Mouse (Mus musculus) lung, postnatal 10 days (tissue): ENCODE results near the gene Gdap1l1.
"Not testable (repeated sequence)": the region's sequence is repeated elsewhere in the genome, so short reads cannot be mapped to it uniquely, and the experiment has no call there.

Experiments
- DNase-seq: peaks from one replicate; pipeline ENCODE4 v3.0.0; 2021

Gdap1l1 gene

DNA sequence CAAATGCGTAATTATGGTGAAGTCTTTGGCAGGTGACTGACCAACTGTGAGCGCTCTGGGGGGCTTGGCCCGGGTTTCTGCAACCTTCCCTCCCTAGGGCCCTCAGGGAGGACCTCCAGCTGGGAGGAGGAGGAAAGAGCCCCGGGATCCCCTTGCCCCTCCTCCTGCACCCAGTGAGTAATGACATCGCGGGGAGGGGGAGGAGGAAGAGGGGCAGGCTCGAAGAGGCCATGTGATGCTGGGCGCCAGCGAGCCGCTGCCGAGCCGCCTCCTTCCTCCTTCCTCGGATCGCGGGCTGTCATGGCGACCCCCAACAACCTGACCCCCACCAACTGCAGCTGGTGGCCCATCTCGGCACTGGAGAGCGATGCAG is at the start of gene Gdap1l1:
Gene Gdap1l1, plus strand, starts transcription at position 231 of the 373 bp plus-strand sequence.
- no peak for DNase-seq

DNA sequence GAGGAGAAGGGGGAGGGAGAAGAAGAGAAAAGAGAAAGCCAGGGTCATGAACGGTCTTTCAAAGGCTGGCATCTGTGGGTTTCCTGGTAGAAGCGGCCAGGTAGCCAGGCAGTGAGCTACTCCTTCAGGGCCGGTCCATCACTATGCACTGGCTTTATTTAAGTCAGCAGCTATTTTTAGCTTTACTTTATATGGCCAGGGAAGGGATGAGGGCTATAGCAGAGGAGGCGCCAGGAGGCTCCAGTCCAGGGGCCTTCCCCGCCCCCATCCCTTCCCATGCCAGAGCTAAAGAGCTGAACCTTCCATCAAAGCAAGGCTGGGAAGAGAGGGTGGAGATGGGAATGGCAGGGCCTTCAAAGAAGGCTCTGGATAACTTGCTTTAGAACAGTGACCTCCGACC is 45.8 kb upstream of the Gdap1l1 start:
- peak; percentile 68 for DNase-seq

DNA sequence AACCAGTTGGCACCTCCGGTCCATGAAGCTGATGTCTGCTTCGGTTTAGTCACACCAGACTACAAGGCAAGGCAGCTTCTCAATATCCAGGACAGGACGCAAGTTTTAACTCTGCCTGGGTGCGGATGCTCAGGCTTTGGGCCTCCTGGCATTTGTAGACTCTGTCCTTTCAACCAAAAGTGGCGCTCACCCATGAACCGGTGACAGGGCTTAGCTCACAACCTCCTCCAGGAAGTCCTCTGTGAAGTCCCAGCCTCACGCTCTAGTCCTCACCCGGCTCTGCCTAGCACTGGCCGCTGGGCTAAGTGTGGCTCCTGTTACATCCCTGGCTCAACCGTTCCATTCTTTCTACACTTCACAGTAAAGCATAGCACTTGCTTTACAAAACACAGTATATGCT is 45.0 kb upstream of the Gdap1l1 start:
- DNase-seq: no peak

DNA sequence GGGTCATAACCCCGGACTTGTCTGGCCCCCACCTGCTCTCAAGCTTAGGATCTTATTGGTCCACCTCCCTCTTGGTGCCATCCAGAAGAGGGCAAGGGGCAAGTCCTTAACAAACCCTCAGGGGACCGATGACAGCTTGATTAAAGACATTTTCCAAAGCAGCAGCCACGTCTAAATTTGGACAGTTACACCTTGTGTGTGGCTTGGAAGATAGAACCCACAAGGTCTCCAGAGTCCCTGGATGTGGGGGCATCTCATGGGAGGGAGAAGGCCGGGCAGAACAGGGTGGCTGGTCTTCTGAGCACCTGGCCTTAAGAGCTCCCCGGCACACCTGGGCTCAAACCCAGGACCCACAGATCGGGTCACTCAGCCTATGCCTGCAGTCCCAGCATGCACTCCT is 44.3 kb upstream of the Gdap1l1 start:
- DNase-seq: no peak

DNA sequence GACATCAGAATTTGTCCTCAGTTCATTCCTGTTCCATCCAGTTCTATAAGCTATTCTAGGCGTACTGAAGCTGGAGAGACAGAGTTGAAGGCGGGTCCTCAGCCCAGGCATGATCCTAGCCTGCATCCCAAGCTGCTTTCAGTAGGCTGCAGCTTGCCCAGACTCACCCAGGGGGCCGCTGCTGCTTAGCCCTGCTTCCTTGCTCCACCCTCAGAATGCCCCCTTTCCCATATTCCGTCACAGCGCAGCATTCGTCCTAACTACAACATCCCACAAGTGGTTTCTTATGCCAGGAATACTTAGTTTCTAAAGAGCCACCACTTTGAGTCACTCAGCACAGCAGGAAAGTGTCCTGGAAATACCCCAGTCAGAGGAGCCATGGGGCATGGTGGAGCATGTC is 43.3 kb upstream of the Gdap1l1 start:
- DNase-seq: no peak

DNA sequence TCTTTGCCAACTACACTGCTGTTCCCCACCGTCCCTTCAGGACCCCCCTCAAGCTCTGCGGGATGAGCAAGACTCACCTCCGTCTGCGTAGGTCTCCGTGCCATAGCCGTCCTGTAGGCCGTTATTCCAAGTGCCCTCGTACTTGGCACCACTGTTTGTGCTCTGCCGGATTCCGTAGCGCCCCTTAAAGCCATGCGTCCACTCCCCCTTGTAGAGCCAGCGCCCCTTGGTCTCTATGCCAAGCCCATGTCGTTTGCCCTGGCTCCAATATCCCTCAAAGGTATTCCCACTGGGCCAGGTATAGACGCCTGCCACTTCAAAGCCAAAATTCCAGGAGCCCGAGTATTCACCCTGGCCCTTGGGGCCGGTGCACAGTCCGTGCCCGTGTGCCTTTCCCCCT is 41.2 kb upstream of the Gdap1l1 start:
- no peak for DNase-seq

DNA sequence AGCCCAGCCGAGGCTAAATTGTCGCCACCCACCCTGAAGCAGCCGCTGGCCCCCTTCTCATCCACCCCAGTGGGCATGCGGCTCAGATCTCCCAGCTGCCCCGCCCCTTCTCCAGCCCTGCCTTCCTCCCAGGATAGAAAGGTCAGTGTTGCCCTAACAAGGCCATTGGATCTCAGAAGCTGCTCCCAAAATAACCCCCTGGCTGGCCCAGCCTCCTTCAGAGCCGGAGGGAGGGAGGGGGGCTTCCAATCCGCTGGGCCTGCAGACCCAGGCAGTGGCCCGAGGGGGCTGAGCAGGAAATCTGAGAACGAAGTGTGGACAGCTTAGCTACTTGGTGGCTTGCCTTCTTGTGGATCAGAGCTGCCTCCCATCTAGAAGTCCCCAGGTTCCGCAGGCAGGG is 40.4 kb upstream of the Gdap1l1 start, which contains the start of gene Jph2:
Gene Jph2, minus strand, starts transcription at position 89 of the 400 bp plus-strand sequence.
- peak; percentile 88 for DNase-seq

DNA sequence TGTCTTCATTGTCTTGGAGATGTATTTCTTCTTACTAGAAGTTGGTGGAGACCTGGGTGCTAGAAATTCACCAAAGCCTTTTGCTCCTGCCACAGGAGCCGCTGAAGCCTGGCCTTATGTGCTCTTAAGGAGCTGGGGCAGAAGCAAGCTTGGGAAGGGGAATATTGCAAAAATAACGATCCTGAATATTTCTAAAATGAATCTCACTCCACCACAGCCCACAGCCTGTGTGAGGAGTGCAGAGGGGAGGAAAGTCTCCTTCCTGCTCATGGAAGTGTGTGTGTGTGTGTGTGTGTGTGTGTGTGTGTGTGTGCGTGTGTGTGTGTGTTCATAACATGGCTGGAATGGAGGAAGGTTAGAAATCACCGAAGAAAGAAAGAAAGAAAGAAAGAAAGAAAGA is 39.5 kb upstream of the Gdap1l1 start:
- DNase-seq: no peak

DNA sequence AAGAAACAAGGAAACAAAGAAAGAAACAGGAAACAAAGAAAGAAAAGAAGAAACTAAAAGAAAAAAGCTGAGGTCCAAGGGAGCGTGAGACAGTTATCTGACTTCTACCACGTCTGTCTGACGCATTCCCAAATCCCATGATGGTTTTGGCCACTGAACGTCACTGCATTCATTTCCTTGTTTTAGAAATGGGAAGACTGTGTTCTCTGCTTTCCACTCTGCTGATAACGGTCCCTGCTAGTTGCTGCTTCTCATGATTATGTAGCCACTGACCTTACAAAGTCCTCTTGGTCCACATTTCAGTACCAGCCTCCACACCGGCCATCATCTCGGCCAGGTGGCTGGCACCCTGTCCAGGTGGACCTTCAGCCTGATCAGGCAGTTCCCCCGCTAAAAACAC is 39.1 kb upstream of the Gdap1l1 start:
- DNase-seq: no peak

DNA sequence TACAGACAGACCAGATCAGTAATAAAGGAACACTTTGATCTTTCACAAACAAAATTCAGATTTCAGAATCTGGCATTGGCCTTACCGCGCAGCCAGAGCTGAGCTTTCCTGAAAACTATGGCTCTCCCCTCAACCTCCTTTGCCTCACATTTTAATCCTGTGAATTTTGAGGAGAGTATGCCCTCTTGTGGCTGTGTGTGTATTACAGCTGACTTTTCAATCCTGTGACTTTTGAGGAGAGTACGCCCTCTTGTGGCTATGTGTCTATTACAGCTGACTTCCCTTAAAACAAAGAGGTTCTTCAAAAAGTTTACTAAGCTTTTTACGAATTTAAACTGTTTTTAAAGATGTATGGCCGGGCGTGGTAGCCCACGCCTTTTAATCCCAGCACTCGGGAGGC is 37.1 kb upstream of the Gdap1l1 start:
- peak; percentile 88 for DNase-seq

DNA sequence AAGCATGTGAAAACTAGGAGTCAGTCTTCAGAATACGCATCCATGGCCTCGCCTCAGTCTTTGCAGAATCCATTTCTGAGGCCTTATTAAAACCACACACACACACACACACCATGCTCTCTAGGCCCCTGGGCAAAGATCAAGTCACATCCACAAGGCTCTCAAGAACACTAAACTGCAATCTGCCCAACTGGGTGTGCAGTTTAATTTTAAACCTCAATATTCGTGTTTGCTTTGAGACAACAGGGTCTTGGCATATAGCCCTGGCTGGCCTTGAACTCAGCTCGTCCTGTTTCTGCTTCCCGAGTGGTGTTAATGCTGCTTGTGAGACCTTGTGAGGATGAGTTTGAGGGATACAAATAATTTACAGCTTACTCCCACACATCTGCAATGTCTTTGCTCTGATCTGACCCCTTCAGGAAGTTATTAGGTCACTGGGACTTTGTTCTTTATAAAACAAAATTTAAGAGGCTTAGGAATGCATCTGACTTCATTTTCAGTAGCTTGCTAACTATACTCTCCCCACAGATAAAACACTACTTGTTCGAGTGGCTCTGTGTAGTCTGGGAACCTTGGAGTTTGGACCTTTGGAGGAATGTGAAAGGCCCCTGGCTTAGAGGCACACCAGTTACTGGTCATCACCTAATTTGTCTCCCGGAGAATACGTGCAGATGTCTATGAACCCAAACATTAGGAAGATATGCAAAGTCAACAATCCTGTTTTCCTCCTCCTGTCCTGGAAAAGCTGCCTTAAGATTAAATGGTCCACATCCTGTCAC is 34.0 kb upstream of the Gdap1l1 start:
- no peak for DNase-seq

DNA sequence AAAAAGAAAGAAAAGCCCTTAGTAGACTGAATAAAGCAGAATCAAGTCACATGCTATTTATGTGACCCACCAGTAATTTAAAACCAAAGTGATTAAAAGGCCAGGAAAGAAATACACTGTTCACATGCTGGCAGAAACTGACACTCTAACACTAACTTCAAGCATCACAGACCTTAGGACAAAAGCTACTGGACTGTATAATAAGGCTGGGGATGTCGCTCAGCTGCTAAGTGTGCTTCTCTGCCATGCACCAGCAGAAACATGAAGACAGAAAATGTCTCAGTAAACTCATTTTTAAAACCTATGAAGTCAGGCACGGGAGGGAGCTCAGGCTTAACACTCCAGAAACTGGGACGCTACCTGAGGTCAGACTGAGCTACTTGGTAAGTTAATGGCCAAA is 28.1 kb upstream of the Gdap1l1 start:
- DNase-seq: no peak

DNA sequence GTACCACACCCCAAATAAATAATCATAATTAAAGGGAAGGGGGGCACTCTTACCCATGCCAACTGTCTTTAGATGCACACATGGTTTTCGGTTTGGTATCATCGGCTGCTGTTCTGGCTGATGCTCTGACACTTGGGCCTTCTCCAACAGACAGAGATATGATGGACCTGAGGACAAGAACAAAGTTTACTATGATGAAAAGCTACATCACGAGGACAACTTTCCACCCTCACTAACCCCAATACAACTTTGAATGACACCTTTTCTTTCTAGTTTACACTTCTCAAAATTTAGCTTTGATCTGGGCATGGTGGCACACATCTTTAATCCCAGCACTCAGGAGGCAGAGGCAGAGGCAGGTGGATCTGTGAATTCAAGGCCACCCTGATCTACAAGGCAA is 26.9 kb upstream of the Gdap1l1 start:
- not testable (repeated sequence) for DNase-seq

DNA sequence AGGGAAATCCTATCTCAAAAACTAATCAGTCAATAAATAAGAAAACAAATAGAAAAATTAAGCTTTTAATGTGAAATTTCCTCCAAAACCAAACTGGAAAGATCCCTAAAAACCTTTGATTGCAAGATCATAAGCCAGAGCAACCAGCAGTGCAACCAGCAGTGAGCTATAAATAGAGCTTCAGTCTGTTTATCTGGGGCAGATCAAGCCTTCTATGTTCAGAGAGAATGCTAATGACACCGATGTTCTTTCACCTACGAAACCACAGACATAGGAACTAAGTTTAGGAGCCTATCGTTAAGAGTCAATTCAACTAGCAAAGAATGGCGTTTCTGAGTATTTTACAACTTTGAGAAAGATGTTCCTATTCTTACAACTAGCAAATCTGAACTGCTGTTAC is 26.4 kb upstream of the Gdap1l1 start:
- no peak for DNase-seq

DNA sequence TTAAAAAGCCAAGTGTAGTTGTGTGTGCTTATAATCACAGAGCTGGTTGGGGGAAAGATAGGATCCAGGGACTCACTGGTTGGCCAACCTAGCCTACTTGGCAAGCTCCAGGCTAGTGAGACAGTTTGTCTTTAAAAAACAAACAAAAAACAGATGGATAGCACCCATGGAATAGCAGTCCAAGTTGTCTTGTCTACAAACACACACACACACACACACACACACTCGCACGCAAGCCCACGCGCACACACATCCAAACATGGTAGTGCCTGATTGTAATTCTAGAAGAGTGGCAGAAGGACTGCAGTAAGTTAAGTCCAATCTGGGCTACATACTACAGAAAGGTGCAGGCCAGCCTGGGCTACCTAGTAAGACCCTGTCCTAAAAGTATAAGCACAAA is 25.9 kb upstream of the Gdap1l1 start:
- DNase-seq: no peak

DNA sequence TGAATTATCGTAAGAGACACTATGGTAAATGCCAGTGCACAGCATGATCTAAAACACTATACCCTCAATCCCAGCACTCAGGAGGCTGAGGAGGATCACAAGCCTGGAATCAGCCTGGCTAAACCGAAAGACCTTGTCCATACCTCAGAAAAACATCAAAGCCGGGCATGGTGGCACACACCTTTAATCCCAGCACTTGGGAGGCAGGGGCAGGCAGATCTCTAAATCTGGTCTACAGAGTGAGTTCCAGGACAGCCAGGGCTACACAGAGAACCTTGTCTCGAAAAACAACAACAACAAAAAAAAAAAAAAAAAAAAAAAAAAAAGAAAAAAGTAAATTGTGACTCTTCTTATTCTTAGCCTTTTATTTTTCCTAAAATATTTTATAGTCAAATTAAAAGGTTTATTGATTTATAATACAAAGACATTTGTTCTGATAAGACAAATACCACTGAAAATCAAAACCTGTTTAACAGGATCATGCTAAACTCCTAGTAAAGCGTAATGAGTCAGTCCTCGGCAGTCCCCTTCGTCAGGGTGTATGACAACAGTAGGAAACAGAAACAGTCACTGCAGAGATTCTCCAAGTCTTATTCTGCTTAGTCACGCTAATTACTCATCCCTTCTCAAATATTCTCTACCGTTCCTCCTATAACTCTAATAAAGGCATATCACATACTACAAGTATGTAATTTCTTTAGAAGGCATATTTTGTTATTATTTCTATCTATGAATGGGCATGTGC is 25.3 kb upstream of the Gdap1l1 start:
- no peak for DNase-seq

DNA sequence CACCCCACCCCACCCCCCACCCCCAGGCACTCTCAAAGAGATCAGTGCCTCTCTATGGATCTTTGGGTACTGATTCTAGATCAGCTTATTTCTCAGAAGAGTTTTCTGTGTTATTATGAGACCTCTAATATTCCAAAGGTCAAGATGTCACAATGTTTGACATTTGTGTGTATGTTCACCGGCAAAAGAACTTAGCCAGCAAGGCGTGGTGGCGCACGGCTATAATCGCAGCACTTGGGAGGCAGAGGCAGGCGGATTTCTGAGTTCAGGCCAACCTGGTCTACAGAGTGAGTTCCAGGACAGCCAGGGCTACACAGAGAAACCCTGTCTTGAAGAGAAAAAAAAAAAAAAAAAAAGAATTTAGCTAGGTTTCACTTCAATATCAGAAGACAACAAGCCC is 21.2 kb upstream of the Gdap1l1 start:
- DNase-seq: no peak

DNA sequence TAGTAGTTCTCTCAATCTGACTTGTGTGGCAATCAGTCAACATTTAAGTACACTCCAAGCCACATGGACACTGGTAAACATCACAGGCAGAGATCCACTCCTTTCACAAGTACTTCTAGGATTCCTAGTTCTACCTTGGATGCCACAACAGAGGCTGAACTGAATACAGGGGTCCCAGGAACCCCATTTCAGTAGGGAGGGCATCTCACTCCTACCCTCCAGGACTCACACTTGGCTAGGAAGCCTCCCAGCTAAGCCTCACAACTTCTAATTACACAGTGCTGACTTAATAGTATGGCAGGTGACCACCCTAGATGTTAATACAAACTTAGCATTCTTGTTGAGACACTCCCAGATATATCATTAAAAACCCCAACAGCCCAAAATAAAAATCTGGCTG is 20.4 kb upstream of the Gdap1l1 start:
- DNase-seq: no peak

DNA sequence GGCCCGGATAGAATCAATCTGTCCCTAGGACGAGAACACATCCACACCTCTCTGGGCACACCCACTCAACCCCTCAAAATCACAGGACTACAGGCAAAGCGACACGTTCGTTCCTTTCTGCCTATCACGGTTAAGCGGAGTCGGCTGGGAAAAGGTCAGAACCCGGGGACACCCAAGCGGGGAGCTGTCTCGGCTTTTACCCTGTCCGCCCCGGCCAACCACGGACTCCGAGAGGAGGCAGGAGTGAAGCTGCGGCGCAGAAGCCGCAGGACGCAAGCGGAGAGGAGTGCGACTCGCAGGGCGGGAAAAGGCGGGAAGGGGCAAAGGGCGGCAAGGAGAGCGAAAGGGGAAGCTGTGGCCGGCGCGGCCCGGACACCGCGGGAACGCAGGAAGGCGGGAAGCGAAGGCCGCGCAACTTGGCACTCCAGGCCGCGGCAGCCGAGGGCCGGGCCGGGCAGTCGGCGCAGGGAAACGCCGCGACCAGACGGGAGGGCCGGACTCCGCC is 19.4 kb upstream of the Gdap1l1 start:
- DNase-seq: peak; percentile 54

DNA sequence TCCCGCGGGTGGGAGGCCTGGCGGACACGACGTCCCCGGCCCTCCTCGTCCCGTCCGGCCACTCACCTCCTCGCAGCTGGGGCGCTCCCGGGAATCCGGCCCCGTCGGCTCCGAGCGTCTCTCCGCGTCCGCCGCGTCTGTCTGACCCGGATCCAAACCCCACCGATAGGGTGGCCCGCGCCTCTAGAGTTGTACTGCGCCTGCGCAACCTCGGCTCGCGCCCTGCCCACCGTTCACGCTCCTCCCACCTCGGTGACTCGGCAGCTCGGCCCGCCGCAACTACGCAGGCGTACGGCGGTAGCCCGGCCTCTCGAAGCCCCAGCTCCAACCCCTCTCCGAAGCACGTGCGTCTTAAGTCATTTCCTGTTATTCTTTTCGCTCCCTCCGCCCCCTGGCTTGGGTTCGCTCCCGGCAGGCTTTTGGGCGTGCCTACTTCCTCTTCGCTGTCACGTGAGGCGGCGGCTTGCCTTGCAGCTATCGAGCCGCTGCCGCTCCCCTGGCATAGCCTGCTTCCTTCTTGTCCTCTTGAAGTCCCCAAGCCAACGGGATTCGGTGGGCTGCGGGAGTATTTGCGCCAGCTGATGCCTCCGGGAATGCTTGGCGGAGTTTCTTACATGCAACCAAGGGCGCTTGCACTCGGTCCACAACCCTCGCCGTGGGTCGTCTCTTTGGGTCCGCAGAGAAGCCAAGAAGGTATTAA is 18.8 kb upstream of the Gdap1l1 start:
- DNase-seq: peak; percentile 99

DNA sequence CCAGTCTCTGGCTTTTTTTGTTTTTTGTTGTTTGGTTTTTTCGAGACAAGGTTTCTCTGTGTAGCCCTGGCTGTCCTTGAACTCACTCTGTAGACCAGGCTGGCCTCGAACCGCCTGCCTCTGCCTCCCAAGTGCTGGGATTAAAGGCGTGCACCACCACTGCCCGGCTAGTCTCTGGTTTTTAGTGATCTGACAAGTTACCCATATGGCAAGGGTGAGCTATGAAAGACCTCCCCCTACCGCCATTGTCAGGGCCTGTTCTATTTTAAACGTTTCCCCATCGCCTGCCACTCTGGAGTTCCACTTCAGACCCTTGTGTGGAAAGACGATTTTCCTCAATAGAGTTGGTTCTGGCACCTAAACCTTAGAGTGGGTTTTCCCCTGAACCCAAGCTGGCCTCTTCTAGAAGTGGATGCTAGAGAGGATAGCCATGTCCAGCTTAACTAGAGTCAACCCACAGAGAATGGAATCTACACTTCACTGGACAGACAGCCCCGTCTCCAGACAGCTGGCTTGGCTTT is 17.9 kb upstream of the Gdap1l1 start:
- DNase-seq: peak; percentile 20

DNA sequence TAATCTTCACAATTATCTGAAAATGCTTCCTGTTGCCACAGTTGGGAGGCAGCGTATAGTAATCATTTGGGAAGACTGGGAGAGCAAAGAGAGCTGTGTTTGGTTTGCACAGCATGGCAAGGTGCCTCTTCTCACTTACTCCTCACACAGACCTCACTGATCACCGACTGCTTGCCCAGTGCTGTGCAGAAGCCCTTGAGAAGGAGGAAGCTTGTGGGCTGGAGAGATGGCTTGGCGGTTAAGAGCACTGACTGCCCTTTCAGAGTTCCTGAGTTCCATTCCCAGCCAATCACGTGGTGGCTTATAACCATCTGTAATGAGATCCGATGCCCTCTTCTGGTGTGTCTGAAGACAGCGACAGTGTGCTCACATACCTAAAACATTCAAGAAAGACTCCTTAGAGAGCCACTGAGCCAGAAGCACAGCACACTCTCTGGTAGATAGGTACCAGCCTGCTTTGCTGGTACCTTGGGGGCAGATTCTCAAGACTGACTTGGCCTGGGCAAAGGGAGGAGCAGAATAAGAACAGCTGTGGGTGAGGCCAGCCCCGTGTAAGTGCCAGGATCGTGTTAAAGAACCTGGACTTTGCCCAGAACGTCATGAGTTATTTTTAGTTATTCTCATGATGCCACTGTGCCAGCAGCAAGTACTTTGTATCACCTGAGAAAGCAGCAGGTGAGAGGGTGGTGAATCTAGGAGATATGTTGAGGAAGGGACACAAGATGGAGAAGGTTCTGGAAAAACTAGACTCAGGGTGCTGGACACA is 15.2 kb upstream of the Gdap1l1 start:
- no peak for DNase-seq

DNA sequence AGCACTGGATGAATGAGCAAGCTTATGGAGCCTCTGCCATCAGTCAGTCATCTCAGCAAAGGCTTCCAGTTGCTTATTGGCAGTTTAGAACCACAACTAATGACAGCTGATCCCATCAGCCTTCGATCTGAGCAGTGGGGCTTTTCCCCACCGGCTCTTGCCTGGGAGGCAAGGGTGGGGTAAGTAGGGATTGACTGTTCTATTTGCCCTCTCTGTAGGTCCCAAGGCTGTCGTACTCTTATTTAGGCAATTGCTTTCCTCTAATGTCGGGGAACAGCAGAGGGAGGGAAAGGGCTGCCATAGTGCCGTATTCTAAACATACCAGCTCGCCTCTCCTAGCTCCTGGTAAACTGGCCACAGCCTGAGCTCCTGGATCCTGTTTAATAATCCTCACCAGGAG is 13.7 kb upstream of the Gdap1l1 start, which contains the start of gene Oser1:
Gene Oser1, minus strand, starts transcription at position 101 of the 400 bp plus-strand sequence.
- no peak for DNase-seq
